Mouse (Mus musculus) hindbrain, embryonic 12.5 days (tissue): ENCODE results near the gene Otoa. TPM values are rescaled to one million over a fixed set of nuclear protein-coding genes. Genes with fewer than 3 reads are reported as not detected.

ENCODE experiments used
- ATAC-seq: fragments of 200-750 bp; cut with Nextera tagmentation; 2 replicates; pipeline ENCODE4 v1.8.0; 2017; ENCODE audit warnings: moderate TSS enrichment; ENCODE audit not compliant: low FRiP score
- H3K27ac ChIP-seq: fragments of 300-500 bp; sonication (generic); 2 replicates; pipeline ENCODE4 v1.5.1; 2016; ENCODE audit warnings: mild to moderate bottlenecking
- H3K27me3 ChIP-seq: fragments of 300-500 bp; sonication (generic); 2 replicates; pipeline ENCODE4 v1.6.1; 2016; ENCODE audit warnings: mild to moderate bottlenecking
- H3K36me3 ChIP-seq: fragments of 300-500 bp; sonication (generic); 2 replicates; pipeline ENCODE4 v1.6.1; 2016; ENCODE audit warnings: mild to moderate bottlenecking
- H3K4me1 ChIP-seq: fragments of 300-500 bp; sonication (generic); 2 replicates; pipeline ENCODE4 v1.6.1; 2016
- H3K4me2 ChIP-seq: fragments of 300-500 bp; sonication (generic); replicated peaks from 2 replicates; pipeline ENCODE4 v1.6.1; 2016; ENCODE audit warnings: mild to moderate bottlenecking
- H3K4me3 ChIP-seq: fragments of 300-500 bp; sonication (generic); 2 replicates; pipeline ENCODE4 v1.5.1; 2016; ENCODE audit warnings: mild to moderate bottlenecking
- H3K9ac ChIP-seq: fragments of 300-500 bp; sonication (generic); 2 replicates; pipeline ENCODE4 v1.6.1; 2016; ENCODE audit warnings: mild to moderate bottlenecking, moderate library complexity
- H3K9me3 ChIP-seq: fragments of 300-500 bp; sonication (generic); replicated peaks from 2 replicates; pipeline ENCODE4 v1.6.1; 2016; ENCODE audit warnings: mild to moderate bottlenecking
- WGBS: fragments of 180-500 bp; shearing (Covaris S2); methylation state at CpG from one replicate; pipeline ENCODE4 v1.1.7; 2016; 5-methylcytosine and 5-hydroxymethylcytosine counted together
- polyA plus RNA-seq: library from polyadenylated mRNA; unstranded; fragments of >200 nt; fragmentation: Nextera tagmentation; extraction: Ambion mirVana; gene quantifications from 2 replicates; pipeline ENCODE4 v1.2.1, GENCODE M21; 2016

Gene Otoa
- polyA plus RNA-seq, 1 experiment from 2014 or later: 2.3 TPM

DNA sequence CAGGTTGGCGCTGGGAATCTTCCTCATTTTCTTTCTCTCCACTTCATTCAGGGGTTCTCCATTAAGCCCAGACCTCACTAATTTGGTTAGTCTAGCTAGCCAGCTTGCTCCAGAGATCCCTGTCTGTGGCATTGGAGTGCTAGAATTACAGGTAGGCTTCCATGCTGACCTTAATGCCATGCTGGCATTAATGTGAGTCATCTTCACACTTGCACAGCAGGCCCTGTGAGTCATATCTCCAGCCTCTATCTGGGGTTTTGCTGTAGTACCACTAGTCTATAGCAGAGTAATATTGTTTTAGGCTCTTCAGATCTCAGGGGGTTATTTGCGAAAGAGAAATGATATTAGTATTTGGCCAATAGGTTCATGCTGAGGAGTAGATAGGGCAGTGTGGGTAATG, 70.7 kb downstream of the Otoa start:
- H3K27ac ChIP-seq: no peak overlapping the region

DNA sequence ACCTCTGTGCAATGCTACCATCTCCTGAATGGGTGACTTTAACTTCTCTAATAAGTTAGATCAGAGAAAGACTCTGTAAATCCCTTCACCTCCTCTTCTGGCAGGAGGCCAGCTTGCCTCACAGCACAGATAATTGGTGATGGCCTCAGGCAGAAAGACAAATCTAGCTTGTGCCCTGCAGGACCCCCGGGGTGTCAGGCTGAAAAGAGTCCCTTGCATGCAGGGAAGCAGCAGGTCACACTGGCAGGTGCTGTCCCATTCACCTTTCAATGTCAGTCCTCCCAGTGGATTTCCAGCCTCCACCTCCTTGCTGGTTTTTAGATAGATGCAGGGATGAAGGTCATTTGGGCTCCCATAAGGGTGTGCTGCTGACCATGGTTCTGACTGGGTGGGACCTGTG, 84.2 kb downstream of the Otoa start:
- H3K27ac ChIP-seq: no peak overlapping the region
- H3K4me1 ChIP-seq: peaks cover 8% of the 10 kb centered on the region
- no peak overlapping the region for H3K4me2 ChIP-seq
- H3K36me3 ChIP-seq: no peaks in the 10 kb centered on the region
- no peak overlapping the region for H3K9ac ChIP-seq
- 0 out of 2 replicates have a peak, but pooled peaks cover 5% of the 10 kb centered on the region for H3K27me3 ChIP-seq
- no peaks in the 10 kb centered on the region for H3K9me3 ChIP-seq
- no peak for ATAC-seq
- WGBS: 63% methylated on average over 1 of the region's 1 CpGs
- H3K4me3 ChIP-seq: no peak overlapping the region

More for the DNA sequence above, 70.7 kb downstream of the Otoa start:
- Histone ChIP-seq H3K36me3 (no peaks in the 10 kb centered on the region), H3K4me2 (no peak overlapping the region), H3K4me3 (no peak overlapping the region), H3K27me3 (no peaks in the 10 kb centered on the region), H3K9ac (no peak overlapping the region), H3K4me1 (no peaks in the 10 kb centered on the region), H3K9me3 (no peaks in the 10 kb centered on the region)
- no peak for ATAC-seq
- 92% methylated on average over 2 of the region's 2 CpGs for WGBS

DNA sequence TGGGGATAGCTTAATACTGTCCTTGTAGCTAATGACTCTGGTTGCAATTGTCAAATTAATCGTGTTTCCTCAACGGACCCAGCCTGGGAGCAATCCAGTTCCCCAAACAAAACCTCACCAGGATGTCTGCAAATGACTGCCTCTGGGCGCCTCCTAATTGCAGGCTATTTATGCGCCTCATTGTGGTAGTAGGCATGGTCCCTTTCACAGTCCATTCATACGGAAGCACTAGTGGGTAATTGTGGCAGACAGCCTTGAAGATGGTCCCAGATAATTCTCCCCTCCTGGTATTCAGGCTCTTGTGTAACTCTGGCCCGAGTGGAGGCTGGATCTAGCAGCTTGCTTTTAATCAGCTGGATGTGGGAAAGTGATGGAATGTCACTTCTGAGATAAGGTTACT, 90.4 kb downstream of the Otoa start:
- Histone ChIP-seq H3K4me1 (peaks cover 7% of the 10 kb centered on the region; the same call in 1 of the 2 replicates), H3K27me3 (0 out of 2 replicates have a peak, but pooled peaks cover 5% of the 10 kb centered on the region), H3K9ac (no peak overlapping the region), H3K4me2 (no peak overlapping the region), H3K4me3 (no peak overlapping the region), H3K9me3 (no peaks in the 10 kb centered on the region), H3K27ac (no peak overlapping the region), H3K36me3 (no peaks in the 10 kb centered on the region)
- ATAC-seq: 0 out of 2 replicates have a peak, but pooled peaks have one; percentile 54
- 13% methylated on average over 6 of the region's 6 CpGs for WGBS

GRCm38 (mm10) chr7:121187201-121187786, 105.8 kb downstream of the Otoa start:
- Histone ChIP-seq H3K4me2 (no peak overlapping the region), H3K36me3 (no peaks in the 10 kb centered on the region), H3K4me3 (no peak overlapping the region), H3K27ac (no peak overlapping the region), H3K9ac (no peak overlapping the region), H3K4me1 (no peaks in the 10 kb centered on the region), H3K9me3 (no peaks in the 10 kb centered on the region), H3K27me3 (no peaks in the 10 kb centered on the region)
- WGBS: 82% methylated on average over 9 of the region's 9 CpGs
- ATAC-seq: no peak

DNA sequence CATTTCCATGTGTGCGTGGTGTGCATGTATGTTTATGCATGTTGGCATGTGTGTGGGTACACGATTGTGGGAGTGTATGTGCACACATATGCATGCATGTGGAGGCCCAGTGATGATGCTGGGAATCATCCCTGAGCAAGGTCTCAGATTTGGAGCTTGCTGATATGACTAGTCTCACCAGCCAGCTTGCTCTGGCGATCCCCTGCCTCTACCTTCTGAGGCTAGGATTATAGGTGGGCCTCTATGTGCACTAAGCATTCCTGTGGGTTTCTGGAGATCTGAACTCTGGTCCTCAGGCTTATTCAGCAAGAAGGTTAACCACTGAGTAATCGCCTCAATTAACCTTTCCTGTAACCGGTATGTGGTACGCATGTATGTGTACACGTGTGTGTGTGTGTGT, 107.5 kb downstream of the Otoa start:
- Histone ChIP-seq H3K4me1 (no peaks in the 10 kb centered on the region), H3K4me2 (no peak overlapping the region), H3K4me3 (no peak overlapping the region), H3K27me3 (no peaks in the 10 kb centered on the region), H3K9ac (no peak overlapping the region), H3K27ac (no peak overlapping the region), H3K9me3 (no peaks in the 10 kb centered on the region), H3K36me3 (no peaks in the 10 kb centered on the region)
- WGBS: 90% methylated on average over 7 of the region's 7 CpGs
- no peak for ATAC-seq

- Histone ChIP-seq H3K9ac (no peak overlapping the region), H3K4me3 (no peak overlapping the region), H3K27ac (no peak overlapping the region), H3K4me1 (no peaks in the 10 kb centered on the region), H3K4me2 (no peak overlapping the region), H3K27me3 (no peaks in the 10 kb centered on the region), H3K36me3 (no peaks in the 10 kb centered on the region), H3K9me3 (no peaks in the 10 kb centered on the region)
- WGBS: 89% methylated on average over 8 of the region's 8 CpGs
- no peak for ATAC-seq
Measured at GRCm38 (mm10) chr7:121198933-121199332, 117.5 kb downstream of the Otoa start.

DNA sequence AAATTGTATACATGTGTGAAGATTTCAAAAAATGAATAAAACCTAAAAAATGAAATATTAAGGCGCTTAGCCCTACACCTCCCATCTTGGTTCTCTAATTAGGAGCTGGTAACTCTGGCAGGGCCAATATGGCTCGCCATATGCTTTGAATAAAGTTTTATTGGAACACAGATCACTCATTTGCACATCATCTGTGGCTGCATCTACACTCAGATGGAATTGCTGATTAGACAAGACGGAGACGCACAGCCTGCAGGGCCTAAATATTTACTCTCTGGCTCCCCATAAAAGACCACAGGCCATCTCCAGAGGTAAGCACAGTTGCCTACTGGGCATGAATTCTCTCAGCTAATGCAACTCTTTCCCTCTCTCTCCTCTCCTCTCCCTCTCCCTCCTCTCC, 130.4 kb downstream of the Otoa start:
- no peak for ATAC-seq
- Histone ChIP-seq H3K36me3 (no peaks in the 10 kb centered on the region), H3K9ac (no peak overlapping the region), H3K4me2 (no peak overlapping the region), H3K9me3 (no peaks in the 10 kb centered on the region), H3K27me3 (no peaks in the 10 kb centered on the region), H3K4me3 (no peak overlapping the region), H3K4me1 (0 out of 2 replicates have a peak, but pooled peaks cover 4% of the 10 kb centered on the region), H3K27ac (no peak overlapping the region)
- 93% methylated on average over 4 of the region's 4 CpGs for WGBS

Other genes with a start within 250 kb of the Otoa start
- gene Eef2k, start 238.8 kb upstream of the Otoa start, polyA plus RNA-seq: 32.5 and 34.8 TPM in 2 replicates
- gene Polr3e, start 163.9 kb upstream of the Otoa start, polyA plus RNA-seq: 29.2 and 29.8 TPM in 2 replicates
- gene Cdr2, start 99.3 kb upstream of the Otoa start, polyA plus RNA-seq: 19.0 and 19.7 TPM in 2 replicates
- 0.39 TPM in 1 of 2 replicates, not detected in the other for gene Mfsd13b, start 99.1 kb upstream of the Otoa start, polyA plus RNA-seq
- 232 and 238 TPM in 2 replicates for gene Mettl9, start 47.2 kb upstream of the Otoa start, polyA plus RNA-seq
- 0.88 and 1.3 TPM in 2 replicates for gene Igsf6, start 7.1 kb upstream of the Otoa start, polyA plus RNA-seq